Mouse (Mus musculus) testis, adult 2 months (tissue): ENCODE results near the gene Gm21988.
A peak's percentile ranks its signal among the peaks of the same experiment; 100 is the strongest.

Experiments
- CTCF ChIP-seq: fragments of 200-500 bp; IDR thresholded peaks from 2 replicates; pipeline ENCODE4 v1.5.1; 2012; ENCODE audit warnings: low read depth, mild to moderate bottlenecking, inconsistent platforms, low read length, moderate library complexity; ENCODE audit not compliant: control insufficient read depth, insufficient read depth, insufficient replicate concordance
- POLR2A ChIP-seq: fragments of 200-500 bp; IDR thresholded peaks from 2 replicates; pipeline ENCODE4 v1.6.1; 2012; ENCODE audit warnings: low read depth, mild to moderate bottlenecking, inconsistent platforms, low read length, moderate library complexity; ENCODE audit not compliant: control insufficient read depth

DNA sequence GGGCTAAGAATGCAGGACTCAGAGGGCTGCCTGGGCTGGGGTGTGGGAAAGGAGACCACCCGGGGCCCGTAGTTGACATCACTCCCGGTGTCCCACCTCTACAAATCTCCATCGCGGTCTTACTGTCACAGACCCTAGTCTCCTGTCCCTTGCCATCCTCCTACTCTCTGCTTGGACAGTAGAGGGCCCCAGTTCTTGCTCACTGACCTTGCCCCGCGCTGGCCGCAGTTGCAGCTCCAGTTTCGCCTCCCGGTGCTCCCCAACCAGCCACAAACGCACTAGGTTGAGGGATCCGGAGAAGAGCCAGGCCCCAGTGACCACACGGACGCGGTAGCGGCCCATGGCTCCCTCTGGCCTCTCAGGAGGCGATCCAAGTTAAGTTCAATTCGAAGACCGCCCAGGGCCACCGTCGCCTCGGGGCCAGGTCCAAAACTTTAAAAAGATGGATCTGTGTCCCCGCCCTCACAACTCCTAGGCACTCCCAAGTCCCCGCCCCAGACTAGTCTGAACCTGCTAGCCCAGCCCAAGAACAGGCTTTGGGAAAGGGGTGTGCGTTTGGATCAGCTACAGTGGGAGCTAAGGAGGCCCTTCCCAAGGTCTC is 15.4 kb upstream of the Gm21988 start, which contains the start of gene Alox12:
- peak; percentile 32; the same call in 1 of the 2 replicates for TF ChIP-seq CTCF
- TF ChIP-seq POLR2A, result no peak
